Mouse (Mus musculus) c-Kit-positive CD71-positive TER-119-positive erythroid progenitor cells, embryonic 14.5 days (primary cell): Measurements from ENCODE around the gene Plekho2.

ENCODE experiments used
- DNase-seq: peaks from one replicate; pipeline ENCODE4 v3.0.0-alpha.2; 2013; ENCODE audit warnings: low spot score

Gene Plekho2

GRCm38 (mm10) chr9:65529659-65530058 lies 50.2 kb downstream of the Plekho2 start:
- DNase-seq = peak; percentile 69

GRCm38 (mm10) chr9:65528417-65529038 lies 51.3 kb downstream of the Plekho2 start:
- DNase-seq = peak; percentile 69

DNA sequence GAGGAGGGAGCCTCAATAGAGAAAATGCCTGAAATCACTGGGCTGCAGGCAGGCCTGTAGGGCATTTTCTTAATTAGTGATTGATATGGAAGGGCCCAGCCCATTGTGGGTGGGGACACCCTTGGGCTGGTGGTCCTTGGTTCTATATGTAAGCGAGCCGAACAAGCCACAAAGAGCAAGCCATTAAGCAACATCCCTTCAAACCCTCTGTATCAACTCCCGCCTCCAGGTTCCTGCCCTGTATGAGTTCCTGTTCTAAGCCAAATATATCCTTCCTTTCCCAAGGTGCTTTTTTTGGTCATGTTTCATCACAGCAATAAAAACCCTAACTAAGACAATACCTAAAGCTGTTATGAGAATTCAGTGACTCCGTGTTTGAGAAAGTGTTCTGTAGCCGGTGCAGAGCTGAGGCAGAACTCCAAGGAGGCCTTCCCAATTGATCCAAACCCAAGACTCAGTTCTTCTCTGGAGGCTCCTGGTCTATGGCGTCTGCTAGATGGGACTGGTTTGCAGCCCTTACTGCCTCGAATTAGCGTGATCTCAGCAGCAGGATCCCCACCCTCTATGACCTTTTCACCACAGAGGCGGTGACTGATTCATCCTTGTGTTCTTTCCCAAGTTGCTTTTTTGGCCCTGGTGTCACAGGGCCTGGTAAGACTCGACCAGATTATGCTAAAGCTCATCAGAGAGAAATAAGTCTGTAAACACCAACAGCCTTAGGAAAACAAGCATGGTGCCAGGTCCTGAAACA lies 54.2 kb downstream of the Plekho2 start:
- no peak for DNase-seq

- peak; percentile 77 for DNase-seq
Measured at GRCm38 (mm10) chr9:65523611-65524364, 56.1 kb downstream of the Plekho2 start.

DNA sequence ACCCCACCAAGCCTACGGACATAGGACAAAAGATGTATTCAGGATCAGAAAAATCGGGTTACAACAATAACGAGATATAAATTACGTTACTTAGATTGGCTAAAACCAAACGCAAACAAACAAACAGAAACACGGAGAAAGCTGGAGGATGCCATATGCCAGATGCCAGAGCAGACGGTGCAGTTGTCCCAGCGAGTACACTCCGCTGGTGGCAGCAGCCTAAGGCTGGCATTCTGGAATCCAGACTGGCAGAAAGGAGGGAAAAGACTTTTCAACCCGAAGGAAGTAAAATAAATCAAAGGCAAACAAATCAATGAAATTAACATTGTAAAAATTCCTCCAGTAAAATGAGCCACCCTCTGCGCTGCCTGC lies 59.3 kb downstream of the Plekho2 start:
- no peak for DNase-seq

- DNase-seq = no peak
Measured at GRCm38 (mm10) chr9:65519807-65520504, 59.9 kb downstream of the Plekho2 start, which contains the start of gene Ankdd1a. Gene Ankdd1a (minus strand): TSS chr9:65520193.

GRCm38 (mm10) chr9:65514851-65515261 lies 65.0 kb downstream of the Plekho2 start:
- no peak for DNase-seq

GRCm38 (mm10) chr9:65514431-65514830 lies 65.4 kb downstream of the Plekho2 start:
- DNase-seq = no peak

- no peak for DNase-seq
Measured at GRCm38 (mm10) chr9:65512520-65512919, 67.3 kb downstream of the Plekho2 start.

GRCm38 (mm10) chr9:65508449-65508848 lies 71.4 kb downstream of the Plekho2 start:
- no peak for DNase-seq

DNA sequence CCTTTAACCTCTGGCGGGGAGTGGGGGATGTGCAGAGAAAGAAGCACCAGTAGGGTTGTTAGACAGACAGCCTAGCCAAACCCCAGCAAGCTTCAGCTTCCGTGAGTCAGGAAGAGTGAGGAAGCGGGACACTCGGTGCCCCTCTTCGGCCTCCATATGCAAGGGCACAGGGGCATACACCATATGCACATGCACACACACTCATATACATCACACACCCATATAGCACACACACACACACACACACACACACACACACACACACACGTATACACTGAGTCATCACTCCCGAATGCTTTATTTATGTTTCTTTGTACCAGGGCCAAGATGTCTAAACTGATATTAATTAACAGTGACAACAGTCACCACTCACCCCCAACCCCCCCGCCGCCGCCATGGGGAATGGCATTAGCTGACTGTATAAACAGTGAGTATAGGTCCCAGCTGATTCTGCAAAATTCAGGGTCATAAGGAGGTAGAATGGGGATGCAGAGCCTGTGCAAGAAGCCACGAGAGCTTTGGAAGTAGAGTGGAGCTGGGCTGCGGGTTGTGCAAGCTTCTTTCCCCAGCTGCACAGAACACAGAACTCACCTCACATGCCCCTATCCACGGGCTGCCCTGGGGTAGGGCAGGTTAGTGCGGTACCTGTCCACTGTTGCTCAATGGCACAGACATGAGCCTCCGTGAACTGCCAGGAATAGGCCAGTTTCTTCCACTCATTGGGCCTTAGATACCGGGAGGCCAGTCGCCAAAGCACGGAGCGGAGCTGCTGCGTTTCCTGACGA lies 76.9 kb downstream of the Plekho2 start:
- DNase-seq = no peak
